Mouse (Mus musculus) lung, postnatal 0 days (tissue): ENCODE results near the gene Psap.

ENCODE experiments used
- CTCF ChIP-seq: IDR thresholded peaks from 2 replicates; pipeline ENCODE4 v1.5.1; 2016; ENCODE audit warnings: antibody characterized with exemption, mild to moderate bottlenecking
- EP300 ChIP-seq: IDR thresholded peaks from 2 replicates; pipeline ENCODE4 v1.6.1; 2016; ENCODE audit warnings: antibody characterized with exemption, mild to moderate bottlenecking, control low read depth

GRCm38 (mm10) chr10:60261530-60261929, 15.9 kb upstream of the Psap start:
- no peak for TF ChIP-seq CTCF
- TF ChIP-seq EP300: no peak
